Mouse (Mus musculus) heart, postnatal 25 days (tissue): ENCODE data around the gene Col25a1. TPM values are rescaled to one million over a fixed set of nuclear protein-coding genes. Genes with fewer than 3 reads are reported as not detected.

Experiments used
- DNase-seq: peaks from one replicate; pipeline ENCODE4 v3.0.0; 2022; ENCODE audit warnings: low spot score
- intact Hi-C: fragments of 180-260 bp; cut with DNase I; formaldehyde crosslinking; loops from one replicate; pipeline ENCODE4 v1.15.1; 2025
- total RNA-seq, 2 experiments: library from RNA; stranded (reverse); gene quantifications; 2 replicates each; pipeline ENCODE4 v1.2.3; 2021

Col25a1 gene
- total RNA-seq, 2 experiments from 2014 or later = 0.36 to 0.42 TPM

GRCm38 (mm10) chr3:130303597-130303996 lies 172.3 kb downstream of the Col25a1 start:
- DNase-seq = no peak
- intact Hi-C loops = no loop called here

DNA sequence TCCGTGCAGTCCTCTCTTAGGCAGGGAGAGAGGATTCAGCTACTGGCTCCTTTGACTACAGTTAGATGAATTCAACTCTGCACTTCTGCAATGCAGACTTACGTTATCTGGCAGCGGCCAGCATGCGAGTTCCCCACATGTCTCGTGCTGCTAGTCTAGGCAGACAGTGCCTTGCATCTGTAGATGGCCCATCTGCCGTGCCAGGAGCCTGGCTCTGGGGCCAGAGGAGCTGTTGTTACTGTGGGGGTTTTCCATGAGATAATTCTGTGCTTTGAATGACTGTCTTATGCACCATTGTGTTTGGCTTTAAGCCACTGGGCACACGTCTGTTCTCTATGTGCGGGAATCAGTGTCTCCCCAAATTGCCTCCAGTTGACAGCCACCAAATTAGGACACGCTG lies 173.5 kb downstream of the Col25a1 start:
- intact Hi-C loops = no loop called here
- DNase-seq = no peak

GRCm38 (mm10) chr3:130305686-130306085 lies 174.4 kb downstream of the Col25a1 start:
- intact Hi-C loops = no loop called here

GRCm38 (mm10) chr3:130309277-130309676 lies 178.0 kb downstream of the Col25a1 start:
- no peak for DNase-seq
- intact Hi-C loops = no loop called here

More at GRCm38 (mm10) chr3:130305686-130306085, 174.4 kb downstream of the Col25a1 start:
- no peak for DNase-seq

DNA sequence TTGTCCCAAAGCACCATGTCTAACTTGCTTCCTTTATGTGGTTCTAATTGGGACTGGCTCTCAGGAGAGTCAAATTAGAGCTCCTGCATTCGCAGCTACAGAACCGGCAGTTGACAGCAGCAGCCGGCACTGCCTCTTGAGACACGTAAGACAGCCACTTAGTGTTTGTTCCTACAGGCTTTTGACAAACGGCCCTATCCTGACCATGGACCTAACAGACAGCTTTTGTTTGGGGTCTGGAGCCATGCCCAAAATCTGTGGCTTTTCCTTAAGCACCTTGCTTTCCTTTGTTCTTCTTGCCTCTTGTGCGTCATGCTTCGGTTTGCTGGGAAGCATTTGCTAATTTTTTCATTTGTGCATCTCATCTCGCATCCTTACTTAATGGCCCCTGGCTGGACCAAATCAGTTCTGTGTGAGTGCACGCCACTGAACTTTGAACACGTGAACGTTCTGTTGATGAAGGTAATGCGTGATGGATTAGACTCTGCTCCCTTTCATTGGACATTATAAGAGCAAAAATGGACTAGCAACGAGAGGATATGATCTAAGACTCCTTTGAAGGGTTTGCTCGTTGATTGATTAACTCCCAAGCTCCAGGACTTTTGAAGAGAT lies 179.5 kb downstream of the Col25a1 start:
- intact Hi-C loops = no loop called here
- DNase-seq = no peak

- intact Hi-C loops = no loop called here
- DNase-seq = no peak
Measured at GRCm38 (mm10) chr3:130313246-130313645, 181.9 kb downstream of the Col25a1 start.

GRCm38 (mm10) chr3:130327039-130328015 lies 196.0 kb downstream of the Col25a1 start:
- intact Hi-C loops = no loop called here
- DNase-seq = no peak

DNA sequence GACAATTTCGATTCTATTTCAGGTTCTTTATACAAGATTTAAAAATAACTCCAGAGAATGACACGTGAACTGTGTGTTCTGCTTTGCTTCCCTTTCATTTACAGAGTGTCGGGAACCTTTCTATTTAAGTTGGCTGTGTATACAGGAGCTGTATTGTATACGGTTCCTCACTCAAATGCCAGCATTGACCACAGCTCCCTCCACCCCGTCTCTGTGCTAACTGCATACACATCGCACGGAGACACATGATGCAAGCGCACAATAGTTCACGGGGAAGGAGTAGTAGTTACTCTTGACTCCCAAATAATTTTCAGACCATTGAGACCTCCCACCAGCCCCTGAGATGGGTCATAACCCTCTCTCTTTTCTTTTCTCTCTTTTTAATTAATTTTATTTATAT lies 197.6 kb downstream of the Col25a1 start:
- DNase-seq = no peak
- intact Hi-C loops = no loop called here

GRCm38 (mm10) chr3:130329833-130330555 lies 198.7 kb downstream of the Col25a1 start:
- DNase-seq = no peak
- intact Hi-C loops = no loop called here

DNA sequence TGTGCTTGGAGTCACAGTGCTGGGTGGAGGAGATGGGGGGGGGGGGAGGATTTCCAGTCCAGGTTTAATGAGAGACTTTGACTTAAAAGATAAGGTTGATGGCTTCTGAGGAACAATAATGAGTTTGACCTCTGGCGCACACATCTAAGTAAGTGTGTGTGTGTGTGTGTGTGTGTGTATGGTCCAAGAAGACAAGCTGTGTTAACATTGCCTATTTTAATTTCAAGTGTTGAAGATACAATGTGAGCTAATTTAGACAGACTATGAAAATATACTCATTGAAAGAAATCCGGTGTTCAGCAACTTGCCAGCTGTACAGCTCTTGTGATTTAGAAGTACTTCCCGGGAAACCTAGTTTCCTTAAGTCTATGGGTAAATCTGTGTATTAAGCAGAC lies 199.3 kb downstream of the Col25a1 start:
- DNase-seq = no peak
- intact Hi-C loops = no loop called here

DNA sequence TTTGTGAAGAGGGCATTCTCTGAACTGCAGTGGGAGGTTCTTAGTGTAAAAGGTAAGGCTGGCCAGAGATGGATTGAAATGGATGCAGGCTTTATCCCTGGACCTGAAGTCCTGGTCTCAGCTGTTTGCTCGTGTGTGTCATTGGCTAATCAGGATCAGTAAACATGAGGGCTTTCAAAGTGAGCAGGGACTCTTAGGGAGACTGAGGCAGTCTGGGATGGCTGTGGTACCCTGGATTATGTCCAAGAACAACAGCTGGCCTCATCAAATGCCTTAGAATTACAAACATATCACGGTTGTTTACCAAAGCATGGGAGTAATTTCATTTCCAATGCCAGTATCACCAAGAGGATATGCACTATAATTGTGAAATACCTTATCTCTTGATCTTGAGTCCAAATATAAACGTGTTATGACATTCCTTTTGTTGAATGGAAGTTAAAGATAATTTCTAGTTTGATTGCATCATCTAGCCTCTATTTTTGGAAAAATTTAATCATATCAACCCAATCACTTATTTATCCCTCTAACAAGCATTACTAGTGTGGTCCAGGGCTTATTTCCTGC lies 201.1 kb downstream of the Col25a1 start:
- no peak for DNase-seq
- intact Hi-C loops = no loop called here

GRCm38 (mm10) chr3:130337857-130338256 lies 206.6 kb downstream of the Col25a1 start:
- no peak for DNase-seq
- intact Hi-C loops = no loop called here

GRCm38 (mm10) chr3:130338371-130338770 lies 207.1 kb downstream of the Col25a1 start:
- DNase-seq = no peak
- intact Hi-C loops = no loop called here

DNA sequence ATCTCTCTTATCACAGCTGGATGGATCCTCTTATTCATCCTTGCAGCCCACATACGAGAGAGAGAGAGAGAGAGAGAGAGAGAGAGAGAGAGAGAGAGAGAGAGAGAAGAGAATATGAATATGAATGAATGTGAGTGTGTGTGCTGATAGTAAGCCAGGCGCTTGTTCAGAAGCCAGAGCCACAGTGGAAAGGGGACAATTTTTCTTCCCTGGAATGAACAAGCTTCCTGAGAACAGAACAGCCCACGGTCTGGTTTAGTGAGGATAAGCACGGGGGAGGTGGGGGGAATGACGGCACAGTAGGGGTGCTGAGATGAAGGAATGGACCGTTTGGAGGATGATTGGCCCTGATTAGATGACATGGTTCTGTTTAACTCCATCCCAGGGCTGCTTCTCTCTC lies 218.9 kb downstream of the Col25a1 start:
- no peak for DNase-seq

DNA sequence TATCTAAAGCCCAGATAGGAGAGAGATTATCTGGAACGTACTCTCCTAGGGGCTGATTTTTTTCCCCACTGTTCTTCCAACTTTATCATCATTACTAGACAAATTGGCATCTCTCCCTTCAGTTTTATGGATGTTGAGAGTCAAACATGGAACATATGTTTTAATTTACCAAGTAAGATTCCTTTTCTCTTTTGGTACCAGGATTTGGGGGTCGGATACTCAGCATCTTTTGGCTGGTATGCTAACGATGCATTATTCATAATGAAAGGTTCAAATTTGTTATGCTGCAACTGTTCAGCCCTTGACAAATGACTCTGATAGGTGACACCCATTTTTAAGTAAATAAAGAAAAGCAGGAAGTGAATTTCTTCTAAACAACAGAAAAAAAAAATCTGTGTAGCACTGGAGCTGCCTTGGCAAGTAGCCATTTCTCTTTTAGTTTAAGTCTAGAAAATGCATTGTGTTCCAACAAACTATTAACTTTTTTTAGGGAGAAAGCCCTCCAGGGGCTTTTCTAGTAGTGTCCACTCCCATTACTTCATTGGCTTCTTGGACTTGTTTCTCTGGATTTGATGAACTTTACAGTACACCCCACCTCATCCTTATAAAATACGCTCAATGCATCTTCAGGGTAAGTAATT lies 223.2 kb downstream of the Col25a1 start:
- intact Hi-C loops = no loop called here
- no peak for DNase-seq

More for the DNA sequence above, 218.9 kb downstream of the Col25a1 start:
- intact Hi-C loops = no loop called here

DNA sequence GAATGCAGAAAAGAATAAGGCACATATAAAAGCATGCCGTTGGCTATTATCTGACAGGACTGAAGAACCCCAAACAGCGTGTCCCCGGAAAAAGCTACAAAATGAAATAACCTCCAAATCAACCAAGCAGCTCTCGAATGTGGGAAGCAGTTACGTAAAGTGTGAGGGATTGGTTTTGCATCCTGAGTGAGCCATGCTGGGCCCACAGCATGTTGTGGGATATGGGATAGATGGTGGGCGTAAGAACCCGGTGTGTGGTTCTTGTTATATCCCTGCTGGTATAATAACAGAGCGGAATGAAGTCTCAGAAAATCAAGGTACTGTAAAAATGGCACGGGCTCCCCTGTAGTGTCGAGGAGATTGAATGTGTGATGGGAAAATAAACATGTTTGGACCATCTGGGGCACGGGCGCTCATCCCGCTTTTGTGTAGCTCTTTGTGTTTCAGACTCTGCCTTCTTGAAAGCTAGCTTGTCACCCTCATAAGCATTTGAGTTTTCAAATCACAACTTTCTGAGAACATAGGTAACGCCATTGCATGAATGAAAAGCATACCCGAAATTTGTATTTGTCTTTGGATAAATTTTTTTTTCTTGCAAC lies 225.4 kb downstream of the Col25a1 start:
- intact Hi-C loops = no loop called here
- no peak for DNase-seq

- intact Hi-C loops = no loop called here
- DNase-seq = no peak
Measured at GRCm38 (mm10) chr3:130360813-130361212, 229.5 kb downstream of the Col25a1 start.

- DNase-seq = no peak
- intact Hi-C loops = no loop called here
Measured at GRCm38 (mm10) chr3:130361922-130362321, 230.6 kb downstream of the Col25a1 start.

DNA sequence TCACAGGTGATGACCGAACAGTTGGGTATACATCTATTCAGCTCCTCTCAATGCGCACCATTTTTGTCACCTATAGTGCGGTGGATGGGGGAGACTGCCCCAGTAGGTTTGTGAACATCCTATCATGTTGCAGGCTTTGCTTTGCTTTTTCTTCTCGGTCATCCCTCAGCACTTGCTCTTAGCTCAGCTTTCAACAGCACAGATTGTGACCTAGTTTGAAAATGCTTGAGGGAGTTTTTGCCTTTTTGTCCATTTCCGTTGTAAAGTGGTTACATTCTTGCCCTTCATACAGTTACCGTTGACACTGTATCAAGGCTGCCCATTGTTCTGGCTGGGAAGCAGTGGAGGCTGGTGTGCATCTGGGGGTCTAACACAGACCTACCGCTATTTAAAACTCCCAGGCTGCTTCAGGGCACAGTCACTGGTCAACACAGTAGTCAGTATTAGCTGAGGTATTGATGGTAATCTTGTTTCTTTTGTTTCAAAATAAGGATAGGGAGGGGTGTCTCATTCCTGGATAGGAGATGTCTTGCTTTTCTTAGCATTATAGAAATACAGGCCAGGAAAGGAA lies 231.6 kb downstream of the Col25a1 start:
- intact Hi-C loops = no loop called here
- no peak for DNase-seq
